Mouse (Mus musculus) inflammation-experienced regulatory T-cells, adult 6 months (primary cell): Measurements from ENCODE around the gene Cox19. TPM values are rescaled to one million over a fixed set of nuclear protein-coding genes. Genes with fewer than 3 reads are reported as not detected.
A peak's percentile ranks its signal among the peaks of the same experiment; 100 is the strongest.

Source experiments
- ATAC-seq: one replicate; pipeline ENCODE4 v1.8.0; 2017
- polyA plus RNA-seq, 3 experiments: library from polyadenylated mRNA; unstranded; fragments of 100-300 nt; shearing (Covaris generic); gene quantifications; one replicate each; pipeline ENCODE4 v1.2.1; 2017

Gene Cox19
- polyA plus RNA-seq, 3 experiments from 2014 or later, result 52.5 to 66.7 (median 65.2) TPM

DNA sequence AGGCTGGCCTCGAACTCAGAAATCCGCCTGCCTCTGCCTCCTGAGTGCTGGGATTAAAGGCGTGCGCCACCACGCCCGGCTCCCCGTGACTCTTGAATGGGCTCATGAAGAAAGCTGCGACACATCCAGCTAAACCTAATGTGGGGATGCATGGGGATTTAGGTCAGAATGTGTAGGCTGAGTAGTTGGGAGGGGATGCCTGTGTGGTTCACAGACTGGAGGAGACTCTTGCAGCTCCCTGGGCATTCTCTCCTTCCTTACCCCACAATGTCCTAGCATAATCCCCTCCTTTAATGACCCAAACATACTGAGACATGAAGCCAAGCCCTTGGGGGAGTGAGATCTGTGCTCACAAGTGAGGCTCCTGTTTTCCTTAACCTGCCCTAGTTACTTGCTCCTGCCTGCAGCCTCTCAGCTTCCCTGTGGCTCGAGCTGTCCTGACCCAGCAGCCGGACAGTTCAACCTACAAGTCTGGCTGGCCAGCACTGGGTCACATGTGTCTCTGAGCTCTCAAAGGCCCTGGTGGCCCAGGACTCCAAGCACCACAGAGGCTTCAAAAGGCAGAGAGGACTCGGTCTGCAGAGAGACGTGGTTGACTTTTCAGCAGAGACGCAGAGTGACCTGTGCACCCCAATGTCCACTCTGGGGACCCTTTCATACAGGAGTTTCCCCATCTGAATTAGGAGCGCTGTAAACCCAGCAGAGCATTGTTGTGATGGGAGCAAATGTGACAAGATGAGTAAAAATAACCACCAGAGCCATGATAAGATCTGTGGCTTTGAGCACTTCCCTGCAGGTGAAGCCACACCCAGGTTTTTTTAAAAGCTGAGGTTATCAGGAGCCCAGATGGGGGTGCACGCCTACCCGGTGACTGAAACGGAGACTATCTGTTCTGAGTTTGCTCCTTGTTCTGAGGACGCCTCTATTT lies 30.6 kb upstream of the Cox19 start:
- ATAC-seq, result peak; percentile 77

GRCm38 (mm10) chr5:139380385-139381248 lies 29.4 kb upstream of the Cox19 start:
- no peak for ATAC-seq

- no peak for ATAC-seq
These were observed 28.7 kb upstream of the Cox19 start for GRCm38 (mm10) chr5:139379771-139380384.

DNA sequence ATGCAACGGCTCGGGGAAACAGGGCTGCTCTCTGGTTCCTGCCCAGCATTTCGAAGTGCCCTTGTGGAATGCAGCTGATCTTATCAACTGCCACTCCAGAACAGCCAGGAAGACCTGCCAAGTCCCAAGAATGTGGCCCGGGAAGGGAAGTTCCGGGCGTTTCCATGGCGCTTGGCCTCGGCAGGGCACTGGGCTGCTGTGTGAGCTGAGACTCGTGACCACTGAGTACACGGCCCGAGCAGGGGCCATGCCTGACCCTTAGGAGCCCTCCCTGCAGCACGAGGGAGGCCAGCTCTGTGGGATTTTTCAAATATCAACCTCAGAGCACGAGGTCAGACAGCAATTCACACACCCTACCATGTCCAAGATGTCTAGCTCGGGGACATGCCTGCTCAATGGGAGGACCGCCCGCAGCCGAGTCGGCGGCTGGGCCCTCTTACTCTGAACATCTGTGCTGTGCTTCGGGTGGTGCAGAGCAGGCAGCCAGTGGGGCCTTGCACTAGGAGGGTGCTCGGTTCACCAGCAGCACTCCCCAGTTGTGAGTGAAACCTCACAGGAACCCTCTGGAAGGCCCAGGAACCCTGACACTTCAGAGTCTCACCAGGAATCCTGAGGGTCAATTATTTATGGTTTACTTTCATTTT lies 27.9 kb upstream of the Cox19 start:
- ATAC-seq, result no peak

DNA sequence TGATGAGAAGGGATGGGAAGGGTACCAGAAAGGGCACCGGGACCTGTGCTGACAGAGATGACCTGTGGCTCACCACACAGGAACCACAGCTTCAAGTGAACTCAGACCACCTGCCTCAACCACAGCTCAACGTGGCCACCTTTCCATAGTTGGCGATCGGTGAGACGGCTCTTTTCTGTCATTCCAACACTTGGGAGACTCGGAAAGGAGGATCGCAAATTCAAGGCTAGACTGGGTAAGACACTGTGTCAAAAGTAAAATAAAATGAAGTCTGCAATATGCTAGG lies 27.0 kb upstream of the Cox19 start:
- no peak for ATAC-seq

- ATAC-seq, result peak; percentile 3
These were observed 26.5 kb upstream of the Cox19 start, which contains the start of gene Gpr146 for GRCm38 (mm10) chr5:139377468-139378270. Gene Gpr146, plus strand, starts transcription at chr5:139377697.

GRCm38 (mm10) chr5:139374841-139375240 lies 23.6 kb upstream of the Cox19 start:
- ATAC-seq, result no peak

DNA sequence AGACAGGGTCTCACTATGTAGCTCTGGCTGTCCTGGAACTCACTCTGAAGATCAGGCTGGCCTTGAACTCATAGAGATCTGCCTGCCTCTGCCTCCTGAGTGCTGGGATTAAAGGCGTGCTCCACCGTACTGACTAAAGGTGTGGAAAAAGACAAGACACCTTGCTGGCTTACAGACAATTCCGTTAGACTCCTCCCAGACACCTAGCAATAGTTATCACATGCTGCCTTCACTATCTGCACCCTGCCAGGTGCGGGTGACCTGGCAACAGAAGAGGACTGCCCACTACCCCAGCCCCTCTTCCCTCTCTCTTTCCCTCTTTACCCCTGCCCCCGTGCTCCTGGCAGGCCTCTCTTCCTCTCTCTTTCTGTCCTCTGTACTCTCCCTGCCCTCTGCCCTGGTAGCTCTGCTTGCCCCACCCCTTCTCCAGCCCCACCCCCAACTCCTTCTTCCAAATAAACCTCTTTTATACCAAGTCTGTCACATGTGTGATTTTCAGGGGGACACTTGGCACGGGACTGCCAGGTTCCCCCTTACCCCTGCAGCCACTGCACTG lies 22.7 kb upstream of the Cox19 start:
- no peak for ATAC-seq

DNA sequence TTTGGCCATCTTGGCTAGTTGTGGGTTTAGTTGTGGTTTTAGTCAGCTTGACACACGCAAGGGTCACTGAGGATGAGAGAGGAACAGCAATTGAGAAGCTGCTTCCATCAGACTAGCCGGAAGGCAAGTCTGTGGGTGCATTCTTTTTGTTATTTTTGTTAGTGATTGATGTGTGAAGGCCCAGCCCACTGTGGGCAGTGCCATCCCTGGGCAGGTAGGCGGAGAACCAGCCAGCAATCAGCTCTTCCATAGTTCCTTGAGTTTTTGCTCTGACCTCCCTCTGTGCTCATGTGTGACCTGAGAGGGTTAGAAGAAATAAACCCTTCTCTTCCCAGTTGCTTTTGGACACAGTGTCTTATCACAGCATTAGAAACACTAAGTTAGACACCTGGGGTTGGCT lies 21.9 kb upstream of the Cox19 start:
- ATAC-seq, result no peak

- peak; percentile 94 for ATAC-seq
These were observed 20.6 kb upstream of the Cox19 start for GRCm38 (mm10) chr5:139371631-139372401.

- no peak for ATAC-seq
These were observed 19.9 kb upstream of the Cox19 start for GRCm38 (mm10) chr5:139371118-139371517.

DNA sequence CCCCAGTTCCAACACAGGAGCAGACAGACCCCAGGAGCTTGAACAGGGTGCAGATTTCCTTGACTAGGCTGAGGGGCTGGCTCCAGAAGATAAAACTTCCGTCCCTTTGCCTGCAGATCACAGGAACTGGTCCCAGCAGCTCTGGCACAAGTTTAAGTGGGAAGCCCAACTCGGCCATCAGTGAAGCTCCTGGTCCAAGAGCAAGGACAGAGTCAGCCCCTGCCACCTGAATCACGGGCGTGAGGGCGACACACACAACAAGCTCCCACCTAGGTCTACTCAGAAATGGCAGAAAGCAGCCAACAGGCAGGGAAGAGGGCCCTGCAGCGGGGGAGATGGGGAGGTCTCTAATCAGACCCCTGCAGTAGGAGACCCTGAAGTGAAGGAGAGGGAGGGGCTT lies 19.1 kb upstream of the Cox19 start:
- no peak for ATAC-seq

- no peak for ATAC-seq
These were observed 17.6 kb upstream of the Cox19 start for GRCm38 (mm10) chr5:139368638-139369320.

- no peak for ATAC-seq
These were observed 16.8 kb upstream of the Cox19 start for GRCm38 (mm10) chr5:139367884-139368458.

DNA sequence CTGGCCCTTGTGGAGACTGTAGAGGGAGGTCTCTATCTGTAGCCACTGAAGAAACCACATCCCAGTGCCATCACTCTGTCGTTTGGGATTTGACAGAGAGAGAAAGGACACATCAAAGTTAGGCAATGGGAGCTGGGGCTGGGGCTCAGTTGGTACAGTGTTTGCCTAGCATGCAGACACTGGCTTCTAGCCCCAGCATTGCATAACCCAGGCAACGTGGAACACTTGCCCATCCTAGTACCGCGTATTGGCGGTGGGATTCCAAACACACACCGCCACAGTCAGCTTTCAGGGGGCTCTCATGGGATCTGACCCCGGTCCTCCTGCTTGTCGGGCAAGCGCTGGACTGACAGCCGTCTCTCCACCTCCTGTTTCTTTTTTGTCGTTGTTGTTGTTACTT lies 15.3 kb upstream of the Cox19 start:
- ATAC-seq, result no peak

DNA sequence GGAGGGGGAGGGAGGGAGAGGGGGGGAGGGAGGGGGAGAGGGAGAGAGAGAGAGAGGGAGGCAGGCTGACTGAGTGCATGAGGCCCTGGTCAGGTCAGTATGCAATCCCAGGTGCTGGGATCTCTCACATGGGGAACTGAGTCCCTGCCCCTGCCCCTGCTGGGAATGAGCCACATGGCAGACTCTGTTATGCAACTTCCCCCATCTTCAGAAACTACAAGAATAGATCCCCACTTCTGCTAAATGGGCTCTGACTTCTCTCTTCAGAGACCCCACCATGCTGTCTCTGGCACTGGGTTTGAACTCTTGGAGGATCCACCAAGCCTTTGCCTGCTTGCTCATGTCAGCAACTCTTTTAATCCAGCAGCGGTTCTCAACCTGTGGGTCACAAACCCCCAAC lies 14.6 kb upstream of the Cox19 start:
- no peak for ATAC-seq

DNA sequence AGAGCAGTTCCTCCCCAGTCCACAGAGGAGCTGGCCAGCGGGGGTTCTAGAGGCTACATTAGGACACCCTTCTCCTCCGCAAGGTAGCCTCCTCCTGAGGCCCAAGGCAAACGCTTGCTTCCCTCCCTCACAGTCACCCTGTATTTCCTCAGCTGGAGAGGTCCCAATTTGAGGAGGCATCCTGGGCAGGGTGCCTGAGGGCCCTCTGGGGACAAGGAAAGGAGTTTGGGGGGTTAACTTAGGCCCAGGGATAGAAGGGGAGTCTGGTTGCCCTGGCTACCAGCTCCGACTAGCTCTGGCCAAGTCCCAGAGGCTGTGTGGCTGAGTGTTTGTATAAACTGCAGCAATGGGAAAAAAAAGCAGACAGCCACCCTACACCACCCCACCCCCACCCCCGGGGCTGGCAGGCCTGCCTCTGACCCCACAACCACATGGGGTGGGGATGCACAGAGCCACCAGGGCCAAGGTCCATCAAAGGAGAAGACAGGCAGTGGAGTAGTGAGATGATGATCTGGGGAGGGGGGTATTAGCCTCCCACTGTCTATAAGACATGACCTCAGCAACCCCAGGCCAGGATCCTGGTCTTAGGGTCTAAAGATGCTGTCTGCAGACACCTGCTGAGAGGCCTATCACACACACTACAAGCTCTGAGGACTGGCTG lies 13.8 kb upstream of the Cox19 start:
- no peak for ATAC-seq

- ATAC-seq, result peak; percentile 80
These were observed 13.2 kb upstream of the Cox19 start for GRCm38 (mm10) chr5:139364260-139364910.

DNA sequence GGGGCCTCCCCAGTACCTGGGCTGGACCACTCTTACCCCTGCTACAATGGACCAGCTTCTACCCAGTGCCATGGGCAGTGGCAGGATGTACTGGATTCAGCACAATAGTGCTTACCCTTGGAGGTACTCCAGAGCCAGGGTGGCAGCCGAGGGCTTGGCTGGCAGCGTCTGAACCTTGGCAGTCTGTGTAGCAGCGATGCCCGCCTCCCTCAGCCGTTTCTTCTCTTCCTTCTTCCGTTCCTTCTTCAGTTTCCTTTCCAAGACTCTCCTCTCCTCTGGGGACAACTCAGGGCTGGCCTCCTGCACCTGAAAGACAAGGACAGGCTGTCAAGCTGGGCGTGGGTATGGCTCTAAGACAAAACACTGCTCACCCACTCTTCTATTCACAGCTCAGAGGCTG lies 12.6 kb upstream of the Cox19 start:
- ATAC-seq, result no peak
